Mouse (Mus musculus) cerebral cortex, adult 2 months (tissue): ENCODE data around the gene Rbm5.

Experiments
- WGBS: fragments of 180-500 bp; shearing (Covaris S2); methylation state at CpG from one replicate; pipeline ENCODE4 v1.1.7; 2018; 5-methylcytosine and 5-hydroxymethylcytosine counted together

Rbm5 gene

DNA sequence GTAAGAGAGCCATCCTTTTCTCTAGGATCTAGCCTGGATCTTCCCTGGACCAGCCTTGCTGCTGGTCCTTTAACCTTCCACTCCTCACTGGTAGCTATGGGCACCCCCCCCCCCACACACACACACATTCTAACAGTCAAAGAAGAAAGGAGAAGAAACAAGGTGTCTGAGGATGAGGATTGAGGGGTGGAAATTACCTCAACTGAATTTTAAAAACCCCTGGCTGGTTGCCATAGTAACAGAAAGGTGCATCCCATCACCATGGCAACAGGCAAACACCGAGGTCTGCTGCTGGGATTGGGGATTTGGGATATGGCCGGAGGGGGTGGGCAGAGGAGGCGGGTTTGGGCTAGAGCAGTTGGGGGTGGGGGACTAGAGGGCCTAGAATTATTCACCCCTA lies 41.1 kb downstream of the Rbm5 start:
- WGBS, result 56% methylated on average over 3 of the region's 3 CpGs

DNA sequence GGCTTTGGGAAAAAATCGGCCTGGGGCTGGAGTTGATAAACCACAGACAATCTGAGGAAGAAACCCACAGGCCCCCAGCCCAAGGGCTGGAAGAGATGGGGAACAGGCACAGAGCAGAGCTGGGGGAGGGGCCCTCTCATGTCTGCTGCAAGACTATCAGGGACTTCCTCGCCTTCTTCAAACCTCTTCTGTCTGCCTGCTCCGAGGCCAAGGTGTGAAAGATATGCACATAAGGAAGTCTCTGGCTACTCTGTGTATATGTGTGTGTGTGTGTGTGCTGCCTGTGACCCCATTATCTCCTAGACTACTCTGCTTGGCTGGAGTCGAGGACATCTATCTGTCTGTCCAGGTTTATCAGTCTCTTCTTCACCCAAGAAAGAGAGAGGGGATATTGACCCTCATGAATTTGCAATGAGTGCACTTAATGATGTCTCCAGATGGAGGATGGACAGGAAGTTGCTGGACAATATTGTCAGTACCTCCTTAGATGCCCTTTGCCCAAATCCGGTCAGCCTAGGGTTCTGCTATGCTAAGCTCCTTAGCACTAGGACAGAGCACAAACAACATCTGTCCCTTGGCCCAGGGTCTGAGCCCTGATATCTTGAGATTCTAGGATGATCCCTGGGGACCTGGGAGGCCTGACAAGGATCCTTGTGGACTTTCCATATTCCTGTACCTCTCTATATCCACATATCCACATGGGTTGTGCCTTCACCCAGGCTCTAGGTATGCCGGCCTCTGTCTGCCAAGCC lies 41.7 kb downstream of the Rbm5 start:
- 86% methylated on average over 6 of the region's 6 CpGs for WGBS

DNA sequence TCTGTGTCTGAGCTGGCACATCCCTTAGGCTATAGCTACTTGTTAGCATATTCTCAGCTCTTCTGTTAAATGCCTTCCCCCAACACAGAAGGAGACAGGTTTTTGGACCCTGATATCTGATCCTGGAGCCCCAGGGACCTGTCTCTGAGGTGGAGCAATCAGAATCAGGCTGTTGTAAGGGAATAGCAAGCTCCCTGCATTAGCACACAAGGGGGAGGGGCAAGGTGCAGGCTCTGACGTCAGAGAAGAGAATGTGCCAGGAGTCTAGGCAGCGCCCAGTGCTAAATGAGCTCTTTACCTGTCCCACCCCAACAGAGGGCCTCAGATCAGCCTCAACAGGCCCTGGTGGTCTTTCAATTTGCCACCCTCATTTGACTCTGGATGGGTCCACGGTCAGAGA lies 43.8 kb downstream of the Rbm5 start:
- WGBS, result 63% methylated on average over 3 of the region's 3 CpGs

DNA sequence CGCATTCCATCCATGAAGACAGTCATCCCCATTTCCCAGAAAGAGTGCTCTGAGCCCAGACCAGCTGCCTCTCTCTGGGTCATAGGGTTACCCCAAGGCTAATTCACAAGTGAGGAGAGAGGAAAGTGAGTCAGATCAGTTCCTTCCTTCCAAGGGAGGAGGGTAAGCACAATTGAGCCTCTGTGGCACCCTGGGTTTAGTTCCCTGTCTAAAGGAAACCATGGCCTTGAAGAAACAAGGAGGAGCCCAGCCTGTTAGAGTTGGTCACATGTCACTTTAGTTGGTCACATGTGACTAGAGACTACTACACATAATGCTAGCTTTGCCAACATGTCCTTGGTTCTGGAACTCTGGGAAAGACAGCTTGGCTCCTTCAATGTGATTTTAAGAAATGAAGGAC lies 46.0 kb downstream of the Rbm5 start:
- WGBS, result 95% methylated on average over 1 of the region's 1 CpGs

DNA sequence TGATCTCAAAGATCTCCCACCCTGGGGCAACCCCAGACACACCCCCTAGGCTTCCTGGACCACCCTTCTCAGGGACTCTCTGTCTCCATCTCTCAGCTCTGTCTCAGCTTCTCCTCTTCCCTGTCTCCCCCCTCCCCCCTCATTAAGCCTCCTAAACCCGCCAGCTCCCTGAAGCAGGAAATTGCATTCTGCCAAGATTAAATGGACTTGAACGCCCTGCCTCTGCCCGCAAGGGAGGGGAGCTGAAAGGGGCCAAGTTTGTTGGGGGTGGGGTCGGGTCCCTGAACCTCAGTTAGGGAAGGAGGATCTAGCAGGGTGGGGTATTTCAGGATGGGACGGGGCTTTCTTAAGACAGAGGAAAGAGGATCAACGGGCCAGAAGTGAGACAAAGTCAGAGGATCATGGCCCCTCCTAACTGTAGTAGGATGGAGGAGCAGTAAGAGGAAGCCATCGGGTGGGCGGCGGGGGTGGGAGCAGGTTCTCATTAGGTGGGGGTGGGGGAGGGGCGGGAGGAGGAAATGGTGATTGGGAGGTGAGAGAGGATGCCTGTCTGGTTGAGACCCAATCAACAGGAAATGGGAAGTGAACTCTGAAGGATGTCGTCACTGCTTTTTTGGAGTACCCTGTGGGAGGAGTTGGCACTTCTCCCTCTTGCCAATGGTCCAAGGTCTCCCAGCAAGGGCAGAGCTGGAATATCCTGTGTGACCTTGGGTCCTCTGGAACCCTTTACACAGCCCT lies 46.8 kb downstream of the Rbm5 start:
- 6% methylated on average over 11 of the region's 11 CpGs for WGBS

DNA sequence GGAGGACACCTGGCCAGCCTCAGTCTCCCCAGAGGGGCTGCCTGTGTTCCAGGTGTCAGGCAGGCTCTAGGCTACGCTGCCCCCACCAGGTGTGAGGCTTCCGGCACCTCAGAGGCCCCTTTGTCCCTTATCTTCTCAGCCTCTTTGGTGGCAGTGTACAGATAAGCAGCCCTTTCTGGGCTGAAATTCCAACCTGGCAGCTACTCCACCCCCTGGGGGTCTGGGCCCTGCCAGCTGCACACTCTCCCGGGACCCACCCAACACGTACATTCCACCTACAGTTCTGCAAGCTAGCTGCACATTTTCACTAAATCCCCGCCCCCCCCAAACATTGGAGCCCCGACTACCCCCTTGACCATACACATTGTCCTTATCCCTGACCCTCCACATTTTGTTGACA lies 47.5 kb downstream of the Rbm5 start:
- 48% methylated on average over 6 of the region's 6 CpGs for WGBS

DNA sequence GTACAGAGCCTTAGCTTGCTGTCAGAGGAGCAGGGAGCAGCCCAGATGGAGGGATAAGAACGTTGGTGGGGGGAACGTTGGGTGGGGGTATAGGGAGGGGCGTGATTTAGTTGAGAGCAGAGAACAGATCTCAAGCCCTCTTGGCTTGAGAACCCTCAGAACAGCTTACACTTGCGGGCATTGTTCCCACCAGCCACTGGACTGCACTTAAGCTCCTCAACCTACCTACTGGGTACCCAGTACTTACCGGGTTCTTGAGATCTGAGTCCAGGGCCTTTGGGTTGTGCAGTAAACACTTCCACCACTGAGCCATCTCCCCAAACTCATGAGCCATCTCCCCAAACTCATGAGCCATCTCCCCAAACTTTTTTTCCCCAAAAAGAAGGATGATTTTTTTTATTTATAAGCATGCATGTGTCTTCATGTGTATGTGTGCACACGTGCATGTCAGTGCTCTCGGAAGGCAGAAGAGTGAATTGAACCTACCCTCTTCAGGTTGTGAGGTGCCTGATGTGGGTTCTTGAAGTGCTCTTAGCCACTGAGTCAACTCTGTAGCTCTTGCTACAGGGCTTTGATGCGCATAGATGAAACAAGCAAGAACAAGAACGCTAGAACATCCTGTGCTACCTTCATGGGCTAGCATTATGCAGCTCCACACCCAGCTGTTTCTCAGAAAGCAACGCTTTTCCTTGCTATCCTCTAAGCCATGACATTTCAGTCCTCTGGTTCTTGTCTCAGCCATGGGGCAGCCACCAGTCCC lies 51.8 kb downstream of the Rbm5 start:
- WGBS, result 86% methylated on average over 10 of the region's 10 CpGs

DNA sequence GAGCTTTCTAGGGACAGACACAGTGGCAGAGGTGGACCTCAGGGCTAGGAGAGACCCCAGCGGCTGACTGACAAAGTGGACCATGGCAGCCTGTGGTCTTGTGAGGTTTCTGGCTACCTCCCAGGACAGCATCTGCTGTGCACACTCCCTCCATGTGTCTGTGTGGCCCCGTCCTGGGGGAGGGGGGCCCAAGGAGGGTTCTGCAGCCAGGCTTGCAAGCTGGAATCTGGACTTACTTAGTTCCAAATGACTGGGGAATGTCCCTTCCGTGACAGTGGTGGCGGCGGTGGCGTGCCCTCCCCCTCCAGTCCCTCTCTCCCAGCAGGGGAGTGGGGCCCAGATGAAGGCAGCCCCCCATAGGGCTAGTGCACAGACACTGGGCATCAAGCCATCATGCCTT lies 53.8 kb downstream of the Rbm5 start:
- WGBS, result 74% methylated on average over 6 of the region's 6 CpGs

DNA sequence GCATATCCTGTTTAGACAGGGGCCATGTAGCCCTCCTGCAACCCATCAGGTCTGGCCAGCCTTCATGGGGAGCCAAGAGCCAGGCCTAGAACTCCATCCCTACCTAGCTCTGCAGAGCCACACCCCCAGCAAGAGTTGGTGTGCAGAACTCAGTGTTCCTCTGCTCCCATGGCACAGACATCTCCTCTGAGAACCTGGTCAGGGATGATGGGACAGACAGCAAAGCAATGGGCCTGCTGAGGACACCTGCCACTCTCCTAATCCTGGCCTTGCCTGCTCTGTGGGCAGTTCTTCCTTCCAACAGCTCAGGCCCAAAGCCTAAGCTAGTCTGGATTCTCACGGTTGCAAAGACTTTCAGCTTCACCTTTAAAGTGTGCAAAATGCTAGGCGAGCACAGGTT lies 55.2 kb downstream of the Rbm5 start:
- 90% methylated on average over 2 of the region's 2 CpGs for WGBS

DNA sequence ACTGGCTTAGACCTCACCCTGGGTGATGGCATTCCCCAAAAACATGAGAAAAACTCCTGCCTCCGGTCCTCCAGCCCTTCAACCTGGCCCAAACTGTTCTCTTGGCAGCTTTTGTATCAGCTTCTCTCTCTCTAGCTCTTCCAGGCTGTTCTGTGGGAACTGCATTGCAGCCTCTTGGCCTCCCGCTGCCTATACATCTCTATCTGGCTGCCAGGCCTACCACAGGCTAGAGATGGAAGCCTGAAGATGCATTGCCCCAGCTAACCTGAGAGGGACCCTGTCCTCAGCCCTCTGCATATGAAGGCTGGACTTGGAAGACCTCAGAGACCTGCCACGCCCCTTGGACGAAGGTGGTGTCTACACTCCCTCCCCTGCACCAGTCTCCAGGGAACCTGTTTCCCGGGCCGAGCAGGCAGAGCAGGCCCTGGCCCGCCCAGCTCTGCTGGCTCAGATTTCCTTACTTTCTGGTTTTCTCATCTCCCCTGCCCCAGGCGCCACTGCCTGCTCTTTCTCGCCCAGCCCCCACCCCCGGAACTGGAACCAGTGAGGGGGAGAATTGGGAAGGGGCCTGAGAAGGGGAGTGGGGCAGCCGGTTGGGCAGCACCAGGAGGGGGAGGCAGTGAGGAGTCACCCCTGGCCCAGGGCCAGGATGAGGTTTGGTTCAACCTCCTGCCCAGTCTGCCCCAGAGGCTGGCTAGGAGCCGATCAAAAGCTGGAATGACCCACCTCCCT lies 56.4 kb downstream of the Rbm5 start:
- 44% methylated on average over 12 of the region's 12 CpGs for WGBS

DNA sequence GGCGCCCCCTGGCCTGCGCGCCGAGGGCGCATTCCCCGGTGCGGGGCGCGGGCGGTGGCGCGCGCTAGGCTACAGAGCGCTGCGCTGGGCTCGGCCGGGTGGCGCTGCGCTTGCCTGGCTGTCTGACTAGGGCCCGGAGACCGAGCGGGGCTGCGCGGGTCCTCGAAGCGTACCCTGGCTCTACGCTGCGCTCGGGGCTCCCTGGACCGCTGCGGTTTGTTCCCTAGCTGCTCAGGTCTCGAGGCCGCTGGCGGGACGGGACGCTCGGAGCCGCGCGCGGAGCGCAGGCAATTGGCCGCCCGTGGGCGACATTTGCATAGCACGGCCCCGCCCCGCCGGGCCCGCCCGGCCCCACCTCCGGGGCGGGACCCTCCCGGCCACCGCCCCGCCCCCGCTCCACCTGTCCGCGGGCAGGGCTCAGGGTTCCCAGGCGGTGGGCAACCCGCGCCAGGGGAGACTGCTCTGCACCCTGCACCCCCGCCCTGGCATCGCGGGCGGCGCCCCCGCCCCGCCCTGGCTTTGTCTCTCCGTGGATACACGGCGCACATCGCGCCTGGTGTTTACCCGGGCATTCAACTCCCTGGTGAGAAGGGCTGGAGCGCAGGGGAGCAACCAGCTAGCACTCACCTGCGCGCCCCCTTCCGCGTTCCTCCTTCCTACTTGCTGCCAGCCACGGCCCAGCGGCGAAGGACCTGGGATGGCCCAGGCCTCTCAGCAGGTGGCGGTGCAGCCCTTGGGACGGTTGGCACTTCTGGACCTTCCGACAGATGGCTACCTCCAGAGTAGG lies 60.9 kb downstream of the Rbm5 start, which contains the start of gene Sema3f:
Gene Sema3f, minus strand, starts transcription at position 779 of the 787 bp plus-strand sequence.
- 3% methylated on average over 83 of the region's 86 CpGs for WGBS

DNA sequence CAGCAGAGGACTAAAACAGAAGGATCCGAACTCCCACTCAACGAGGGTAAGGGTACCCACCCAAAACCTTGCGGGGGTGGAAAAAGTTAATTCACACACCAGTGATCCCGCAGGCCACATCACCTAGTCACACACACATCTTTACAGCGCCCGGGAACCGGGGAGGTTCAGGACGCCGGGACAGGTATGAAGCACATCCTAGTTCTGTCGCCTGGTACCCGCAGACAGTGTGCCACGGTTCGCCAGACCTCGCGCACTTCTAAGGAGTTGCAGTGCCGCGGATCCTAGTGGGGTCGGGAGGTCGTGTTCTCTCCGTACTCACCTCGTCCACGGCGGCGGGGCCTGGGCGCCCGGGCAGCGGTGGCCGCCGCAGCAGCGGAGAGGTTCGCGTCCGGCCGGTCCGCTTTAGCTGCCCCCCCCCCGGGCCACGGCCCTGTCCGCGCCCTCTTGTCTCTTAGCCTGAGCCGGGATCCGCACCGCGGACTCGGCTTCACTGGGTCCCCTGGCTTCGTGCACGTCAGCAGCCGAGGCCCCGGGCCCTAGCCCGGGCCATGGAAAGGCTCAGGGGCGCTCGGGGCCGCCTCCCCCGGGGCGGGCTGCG lies 61.6 kb downstream of the Rbm5 start:
- 2% methylated on average over 53 of the region's 55 CpGs for WGBS

DNA sequence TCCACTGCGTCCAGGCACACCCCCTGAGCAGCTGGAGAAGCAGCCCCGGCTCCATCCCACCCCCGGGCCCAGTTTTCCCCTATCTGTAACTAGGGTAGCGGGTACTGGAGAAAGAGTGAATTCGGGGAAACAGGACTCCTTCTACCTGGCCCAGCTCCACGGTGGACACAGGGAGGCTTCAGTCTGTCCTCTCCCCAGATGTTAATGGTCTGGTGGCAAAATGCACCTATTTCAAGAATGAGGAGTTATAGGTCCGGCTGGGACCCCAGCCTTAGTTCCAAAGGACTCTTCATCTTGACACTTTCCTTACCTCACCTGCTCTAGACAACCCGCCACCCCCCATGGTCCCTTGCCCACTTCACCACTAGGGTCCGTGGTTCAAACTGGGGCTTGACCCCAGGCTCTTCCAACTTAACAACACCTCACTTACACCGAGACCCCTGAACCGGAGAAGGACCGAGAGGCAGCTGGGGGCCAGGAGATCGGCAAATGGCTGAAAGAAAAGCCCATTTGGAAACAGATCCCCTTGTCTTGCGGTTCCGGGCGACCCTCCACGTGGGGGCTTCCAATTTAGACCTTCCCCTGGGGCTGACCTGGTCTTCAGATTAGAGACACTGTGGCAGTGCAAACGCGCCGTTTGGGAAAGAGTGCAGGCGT lies 62.2 kb downstream of the Rbm5 start:
- WGBS, result 10% methylated on average over 21 of the region's 21 CpGs

DNA sequence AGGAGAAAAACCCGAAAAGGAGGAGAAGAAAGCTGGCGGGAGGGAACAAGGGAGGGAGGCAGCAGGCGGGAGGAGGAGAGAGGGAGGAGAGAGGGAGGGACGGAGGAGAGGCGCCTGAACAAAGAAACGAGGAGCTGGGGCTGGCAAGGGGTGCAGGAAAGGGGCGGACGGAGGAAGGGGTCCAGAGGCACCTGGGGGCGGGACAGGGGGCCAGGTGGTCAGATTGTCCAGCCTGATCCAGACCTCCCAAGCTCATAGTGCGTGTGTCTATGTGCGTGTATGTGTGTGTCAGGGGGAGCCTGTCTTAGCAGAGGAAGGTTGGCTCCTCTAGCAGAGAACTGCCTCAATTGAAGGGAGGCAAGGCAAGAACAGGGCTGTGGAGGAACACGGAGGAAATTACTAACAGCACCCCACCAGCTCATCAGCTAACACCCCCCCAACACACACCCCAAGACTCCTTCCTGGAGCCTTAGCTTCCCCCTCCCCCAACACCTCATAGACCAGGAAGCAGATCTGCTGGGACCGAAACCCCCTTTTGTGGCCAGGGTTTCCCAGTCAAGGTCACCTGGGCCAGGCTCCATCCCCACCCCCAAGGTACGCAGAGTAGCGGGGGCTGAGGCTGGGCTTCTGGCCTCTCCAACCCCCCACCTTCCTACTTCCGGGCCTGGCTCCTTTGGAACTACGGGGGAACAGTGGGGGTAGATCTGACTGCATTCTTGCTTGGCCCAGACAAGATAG lies 62.9 kb downstream of the Rbm5 start:
- WGBS, result 13% methylated on average over 16 of the region's 17 CpGs

DNA sequence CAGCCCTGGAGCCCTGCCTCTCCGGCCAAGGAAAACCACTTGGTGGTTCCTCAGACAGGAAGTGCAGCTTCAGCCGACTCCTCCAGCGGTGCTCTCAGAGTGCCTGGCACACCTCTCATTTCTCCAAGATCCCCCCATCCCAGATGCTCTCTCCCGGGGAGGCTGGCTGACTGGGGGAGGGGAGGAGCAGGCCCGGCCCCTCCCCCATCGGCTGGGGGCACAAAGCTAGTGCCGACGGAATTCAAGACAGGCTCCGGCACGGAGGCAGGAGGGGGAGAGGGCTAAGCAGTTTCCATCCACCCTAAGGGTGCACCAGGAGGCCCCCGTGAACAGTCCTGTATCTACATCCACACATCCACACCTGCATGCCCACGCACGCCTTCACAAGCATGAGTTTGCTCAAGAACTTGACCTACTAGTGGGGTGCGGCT lies 64.0 kb downstream of the Rbm5 start:
- 22% methylated on average over 14 of the region's 14 CpGs for WGBS

DNA sequence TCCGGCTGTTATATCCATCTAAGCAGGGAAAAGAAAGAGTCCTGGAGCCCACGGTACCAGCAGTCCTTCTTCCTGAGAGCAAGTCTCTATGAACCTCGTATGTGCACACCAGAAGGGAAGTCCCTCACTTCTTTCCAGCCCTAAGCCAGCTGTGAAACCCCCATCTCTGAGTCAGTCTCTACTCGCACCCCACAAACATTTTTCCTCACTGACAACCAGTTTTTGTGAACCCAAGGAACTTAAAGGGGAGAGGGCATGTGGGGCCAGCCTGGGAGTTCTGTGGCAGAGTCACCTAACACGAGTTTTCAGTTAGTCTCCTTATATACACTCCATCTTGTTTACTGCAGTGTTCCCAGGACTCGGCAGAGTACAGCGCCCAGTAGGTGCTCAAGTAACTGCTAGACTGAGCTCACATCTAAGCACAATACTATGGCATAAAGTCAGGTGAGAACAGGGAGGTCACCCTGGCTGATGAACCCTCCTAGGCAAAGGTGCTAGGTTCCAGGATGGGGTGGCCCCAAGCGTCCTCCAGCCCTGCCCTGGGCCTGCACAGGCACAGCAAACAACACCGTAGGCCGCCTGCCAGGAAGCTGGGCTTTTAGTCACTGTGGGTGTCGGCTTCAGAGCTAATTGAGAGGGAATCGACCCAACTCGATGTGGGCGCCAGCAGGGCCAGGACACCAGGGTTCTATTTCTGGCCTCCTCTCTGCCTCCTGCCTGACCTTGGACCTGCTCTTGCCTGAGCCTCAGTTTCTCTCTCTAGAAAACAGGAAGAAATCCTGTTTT lies 67.3 kb downstream of the Rbm5 start:
- 69% methylated on average over 14 of the region's 14 CpGs for WGBS

DNA sequence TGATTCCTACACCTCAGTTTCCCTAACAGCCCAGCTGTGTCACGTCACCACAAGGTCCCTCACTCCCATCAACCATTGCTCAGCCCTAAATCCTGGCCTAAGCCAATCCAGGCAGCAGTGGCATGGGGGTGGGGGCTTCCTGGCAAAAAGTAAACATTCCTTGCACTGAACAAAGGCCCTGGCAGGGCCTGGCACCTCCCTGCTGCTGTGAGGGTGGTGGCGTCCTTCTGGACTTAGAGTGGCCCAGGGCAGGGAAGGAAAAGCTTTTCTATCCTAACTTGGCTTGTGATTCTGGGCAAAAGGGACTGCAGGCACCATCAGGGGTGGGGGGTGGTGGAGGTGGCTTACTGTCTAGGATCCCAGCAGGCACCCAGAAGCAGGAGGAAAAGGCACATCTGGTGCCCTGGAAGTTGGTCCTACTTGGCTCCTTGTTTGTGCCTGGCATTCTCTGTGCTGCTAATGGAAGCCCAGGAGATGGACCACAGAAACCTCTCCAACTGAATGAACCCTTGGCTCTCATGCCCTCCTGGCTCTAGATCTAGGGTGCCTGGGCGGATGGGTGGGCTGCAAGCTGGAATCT lies 68.1 kb downstream of the Rbm5 start:
- WGBS, result 76% methylated on average over 3 of the region's 3 CpGs

DNA sequence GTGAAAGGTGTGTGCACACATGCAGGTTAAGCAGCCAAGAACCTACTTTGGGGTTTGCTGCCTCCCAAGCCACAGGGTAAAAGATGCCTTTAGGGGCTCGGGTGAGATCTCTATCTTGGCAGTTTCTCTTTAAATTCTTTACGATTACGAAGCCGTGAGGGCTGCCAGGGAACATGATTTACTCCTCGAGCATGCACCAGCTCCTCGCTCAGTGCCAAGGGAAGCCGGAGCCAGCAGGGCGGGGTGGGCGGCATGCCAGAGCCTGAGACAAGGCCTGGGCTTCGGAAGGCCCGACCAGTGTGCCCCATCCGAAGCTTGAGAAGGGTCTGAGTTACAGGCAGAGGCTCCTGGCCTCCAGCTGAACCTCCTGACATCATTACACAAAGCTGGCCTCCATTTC lies 69.2 kb downstream of the Rbm5 start:
- WGBS, result 20% methylated on average over 12 of the region's 12 CpGs
